Mouse (Mus musculus) lung, embryonic 14.5 days (tissue): Measurements from ENCODE around the gene Myadm. TPM values are rescaled to one million over a fixed set of nuclear protein-coding genes. Genes with fewer than 3 reads are reported as not detected.

Experiments used
- ATAC-seq: fragments of 200-750 bp; cut with Nextera tagmentation; 2 replicates; pipeline ENCODE4 v1.8.0; 2017; ENCODE audit warnings: mild to moderate bottlenecking, moderate TSS enrichment, moderate library complexity; ENCODE audit not compliant: insufficient read depth
- DNase-seq: peaks from one replicate; pipeline ENCODE4 v3.0.0-alpha.2; 2015
- H3K27ac ChIP-seq: fragments of 300-500 bp; sonication (generic); 2 replicates; pipeline ENCODE4 v1.5.1; 2014; ENCODE audit warnings: low read depth, mild to moderate bottlenecking, moderate library complexity
- H3K27me3 ChIP-seq: fragments of 300-500 bp; sonication (generic); 2 replicates; pipeline ENCODE4 v1.6.1; 2014; ENCODE audit warnings: low read length, control low read depth; ENCODE audit not compliant: insufficient read depth
- H3K36me3 ChIP-seq: fragments of 300-500 bp; sonication (generic); 2 replicates; pipeline ENCODE4 v1.6.1; 2014; ENCODE audit warnings: control low read depth; ENCODE audit not compliant: insufficient read depth
- H3K4me1 ChIP-seq: fragments of 300-500 bp; sonication (generic); 2 replicates; pipeline ENCODE4 v1.6.1; 2014; ENCODE audit warnings: antibody characterized with exemption, control low read depth; ENCODE audit not compliant: insufficient read depth
- H3K4me2 ChIP-seq: fragments of 300-500 bp; sonication (generic); 2 replicates; pipeline ENCODE4 v1.6.1; 2014; ENCODE audit warnings: mild to moderate bottlenecking
- H3K4me3 ChIP-seq: fragments of 300-500 bp; sonication (generic); 2 replicates; pipeline ENCODE4 v1.5.1; 2014; ENCODE audit warnings: low read depth, low read length
- H3K9ac ChIP-seq: fragments of 300-500 bp; sonication (generic); 2 replicates; pipeline ENCODE4 v1.6.1; 2014
- H3K9me3 ChIP-seq: fragments of 300-500 bp; sonication (generic); 2 replicates; pipeline ENCODE4 v1.6.1; 2016; ENCODE audit warnings: low read depth, low read length, control low read depth
- CTCF ChIP-seq: IDR thresholded peaks from 2 replicates; pipeline ENCODE4 v1.5.1; 2016; ENCODE audit warnings: antibody characterized with exemption, low read depth
- WGBS: fragments of 180-500 bp; shearing (Covaris S2); extraction: QIAGEN DNeasy Blood & Tissue Kit; methylation state at CpG from one replicate; pipeline ENCODE4 v1.1.7; 2014; 5-methylcytosine and 5-hydroxymethylcytosine counted together
- polyA plus RNA-seq: library from polyadenylated mRNA; unstranded; fragments of >200 nt; fragmentation: Nextera tagmentation; extraction: Ambion mirVana; gene quantifications from 2 replicates; pipeline ENCODE4 v1.2.1, GENCODE M21; 2014

The Myadm gene
- polyA plus RNA-seq, 1 experiment from 2014 or later = 138 TPM

- Histone ChIP-seq H3K4me2 (no peak overlapping the region), H3K27me3 (peaks cover 22% of the 10 kb centered on the region), H3K4me1 (peaks cover 2% of the 10 kb centered on the region; the same call in 1 of the 2 replicates), H3K4me3 (no peak overlapping the region), H3K27ac (no peak overlapping the region), H3K9ac (no peak overlapping the region), H3K36me3 (peaks cover 51% of the 10 kb centered on the region), H3K9me3 (no peaks in the 10 kb centered on the region)
- TF ChIP-seq CTCF = peak; percentile 46
- DNase-seq = peak; percentile 56
- 47% methylated on average over 7 of the region's 7 CpGs for WGBS
- no peak for ATAC-seq
Observed at GRCm38 (mm10) chr7:3299941-3300617, 11.2 kb downstream of the Myadm start.

GRCm38 (mm10) chr7:3300891-3301627 is 12.2 kb downstream of the Myadm start:
- DNase-seq = no peak
- H3K27me3 ChIP-seq = peaks cover 27% of the 10 kb centered on the region
- 59% methylated on average over 8 of the region's 8 CpGs for WGBS

GRCm38 (mm10) chr7:3301628-3302555 is 13.0 kb downstream of the Myadm start:
- Histone ChIP-seq H3K27ac (no peak overlapping the region), H3K4me3 (peak overlapping the region; percentile 24), H3K36me3 (peaks cover 33% of the 10 kb centered on the region), H3K4me1 (peaks cover 2% of the 10 kb centered on the region; the same call in 1 of the 2 replicates), H3K4me2 (peak overlapping the region; percentile 62), H3K9me3 (no peaks in the 10 kb centered on the region), H3K27me3 (peaks cover 31% of the 10 kb centered on the region), H3K9ac (peak overlapping the region; percentile 33; the same call in 1 of the 2 replicates)
- peak; percentile 52; the same call in 1 of the 2 replicates for ATAC-seq
- 3% methylated on average over 33 of the region's 33 CpGs for WGBS
- DNase-seq = peak; percentile 78
- no peak for TF ChIP-seq CTCF

More at GRCm38 (mm10) chr7:3300891-3301627, 12.2 kb downstream of the Myadm start:
- Histone ChIP-seq H3K4me1 (peaks cover 2% of the 10 kb centered on the region; the same call in 1 of the 2 replicates), H3K4me3 (no peak overlapping the region), H3K9ac (no peak overlapping the region), H3K9me3 (no peaks in the 10 kb centered on the region), H3K36me3 (peaks cover 41% of the 10 kb centered on the region), H3K4me2 (no peak overlapping the region), H3K27ac (no peak overlapping the region)
- ATAC-seq = no peak
- no peak for TF ChIP-seq CTCF

GRCm38 (mm10) chr7:3302556-3303275 is 13.8 kb downstream of the Myadm start:
- peak; percentile 74 for TF ChIP-seq CTCF
- peak overlapping the region; percentile 33; the same call in 1 of the 2 replicates for H3K9ac ChIP-seq
- DNase-seq = peak; percentile 76
- peak overlapping the region; percentile 62 for H3K4me2 ChIP-seq
- peak; percentile 32 for ATAC-seq
- H3K27me3 ChIP-seq = peaks cover 31% of the 10 kb centered on the region
- WGBS = 4% methylated on average over 16 of the region's 16 CpGs
- no peaks in the 10 kb centered on the region for H3K9me3 ChIP-seq
- peak overlapping the region; percentile 32 for H3K4me3 ChIP-seq
- H3K4me1 ChIP-seq = peaks cover 2% of the 10 kb centered on the region; the same call in 1 of the 2 replicates
- no peak overlapping the region for H3K27ac ChIP-seq
- H3K36me3 ChIP-seq = peaks cover 24% of the 10 kb centered on the region

GRCm38 (mm10) chr7:3303276-3303781 is 14.4 kb downstream of the Myadm start:
- Histone ChIP-seq H3K9me3 (no peaks in the 10 kb centered on the region), H3K4me2 (peak overlapping the region; percentile 62), H3K4me1 (no peaks in the 10 kb centered on the region; the same call in 1 of the 2 replicates), H3K27me3 (peaks cover 31% of the 10 kb centered on the region), H3K36me3 (peaks cover 18% of the 10 kb centered on the region), H3K9ac (no peak overlapping the region), H3K4me3 (peak overlapping the region; percentile 32), H3K27ac (no peak overlapping the region)
- ATAC-seq (peak; percentile 55), DNase-seq (peak; percentile 55)
- 1% methylated on average over 28 of the region's 29 CpGs for WGBS
- TF ChIP-seq CTCF = no peak

- TF ChIP-seq CTCF = no peak
- ATAC-seq (peak; percentile 6; the same call in 1 of the 2 replicates), DNase-seq (no peak)
- H3K27ac ChIP-seq = no peak overlapping the region
- no peaks in the 10 kb centered on the region for H3K9me3 ChIP-seq
- peak overlapping the region; percentile 62 for H3K4me2 ChIP-seq
- H3K36me3 ChIP-seq = peaks cover 14% of the 10 kb centered on the region
- peak overlapping the region; percentile 32 for H3K4me3 ChIP-seq
- no peak overlapping the region for H3K9ac ChIP-seq
- peaks cover 31% of the 10 kb centered on the region for H3K27me3 ChIP-seq
- 4% methylated on average over 12 of the region's 12 CpGs for WGBS
- no peaks in the 10 kb centered on the region; the same call in 1 of the 2 replicates for H3K4me1 ChIP-seq
Observed at GRCm38 (mm10) chr7:3303789-3304188, 14.9 kb downstream of the Myadm start.
